Mouse (Mus musculus) small intestine, adult 2 months (tissue): ENCODE results near the gene Rsph1.

Experiments used
- CTCF ChIP-seq: fragments of 200-500 bp; IDR thresholded peaks from 2 replicates; pipeline ENCODE4 v1.5.1; 2012; ENCODE audit warnings: low read depth, mild to moderate bottlenecking, control low read depth, inconsistent platforms, low read length, moderate library complexity, mixed read lengths; ENCODE audit not compliant: insufficient replicate concordance, insufficient read length; ENCODE audit errors: extremely low read depth
- POLR2A ChIP-seq: fragments of 200-500 bp; IDR thresholded peaks from 2 replicates; pipeline ENCODE4 v1.6.1; 2012; ENCODE audit warnings: low read depth, mild to moderate bottlenecking, control low read depth, inconsistent platforms, low read length, moderate library complexity

DNA sequence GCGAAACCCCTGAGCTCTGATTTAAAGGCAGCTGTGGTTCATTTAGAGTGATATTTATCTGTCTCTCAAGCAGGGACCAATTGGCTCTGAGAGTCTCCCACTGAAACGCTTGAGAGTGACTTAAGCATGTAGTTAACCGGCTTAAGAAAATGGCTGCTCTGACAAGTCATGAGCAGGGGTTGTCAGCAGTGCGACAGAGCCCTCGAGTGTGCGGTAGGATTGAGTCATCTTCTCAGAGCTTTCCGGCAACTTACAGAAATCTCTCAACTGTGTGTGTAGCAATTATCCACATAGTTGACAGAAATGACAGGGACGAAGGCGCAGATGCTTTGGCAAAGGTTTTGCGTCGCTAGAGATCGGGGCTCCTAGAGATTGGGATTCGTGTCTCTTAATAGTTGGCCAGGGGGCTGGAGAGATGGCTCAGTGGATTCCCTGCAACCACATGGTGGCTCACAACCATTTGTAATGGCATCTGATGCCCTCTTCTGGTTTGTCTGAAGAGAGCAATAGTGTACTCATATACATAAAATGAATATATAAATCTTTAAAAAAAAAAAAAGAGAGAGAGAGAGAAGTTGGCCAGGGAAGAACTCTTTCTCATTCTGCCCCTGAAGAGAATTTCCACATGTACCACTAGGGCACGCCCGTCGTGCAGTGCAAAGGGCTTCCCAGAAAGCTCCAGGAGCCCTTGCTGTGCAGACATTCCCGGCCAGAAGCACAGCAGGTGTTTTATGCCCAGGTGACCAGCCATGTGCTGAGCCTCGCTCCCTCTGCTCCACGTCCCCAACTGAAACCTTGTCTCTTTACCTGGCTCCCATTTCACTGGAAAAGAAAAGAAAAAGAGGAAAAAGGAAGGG, 4.9 kb upstream of the Rsph1 start:
- TF ChIP-seq POLR2A (no peak), CTCF (no peak)
